Mouse (Mus musculus) embryonic facial prominence, embryonic 14.5 days (tissue): ENCODE measurements around the gene Rpl36-ps4. TPM values are rescaled to one million over a fixed set of nuclear protein-coding genes. Genes with fewer than 3 reads are reported as not detected.
A peak's percentile ranks its signal among the peaks of the same experiment; 100 is the strongest.
"Not testable (repeated sequence)": the region's sequence is repeated elsewhere in the genome, so short reads cannot be mapped to it uniquely, and the experiment has no call there.

Experiments used
- ATAC-seq: fragments of 200-750 bp; cut with Nextera tagmentation; 2 replicates; pipeline ENCODE4 v1.8.0; 2017; ENCODE audit warnings: low read depth, moderate number of reproducible peaks, moderate TSS enrichment
- DNase-seq: peaks from one replicate; pipeline ENCODE4 v3.0.0-alpha.2; 2015; ENCODE audit warnings: low spot score
- H3K27ac ChIP-seq: fragments of 300-500 bp; sonication (generic); replicated peaks from 2 replicates; pipeline ENCODE4 v1.5.1; 2014; ENCODE audit warnings: low read depth, mild to moderate bottlenecking, low read length, moderate library complexity
- H3K27me3 ChIP-seq: fragments of 300-500 bp; sonication (generic); replicated peaks from 2 replicates; pipeline ENCODE4 v1.6.1; 2014; ENCODE audit warnings: low read length; ENCODE audit not compliant: control insufficient read depth, insufficient read depth
- H3K36me3 ChIP-seq: fragments of 300-500 bp; sonication (generic); 2 replicates; pipeline ENCODE4 v1.6.1; 2014; ENCODE audit warnings: low read length, mixed read lengths; ENCODE audit not compliant: control insufficient read depth, insufficient read depth
- H3K4me1 ChIP-seq: fragments of 300-500 bp; sonication (generic); 2 replicates; pipeline ENCODE4 v1.6.1; 2014; ENCODE audit warnings: antibody characterized with exemption, low read length; ENCODE audit not compliant: control insufficient read depth, insufficient read depth
- H3K4me2 ChIP-seq: fragments of 300-500 bp; sonication (generic); 2 replicates; pipeline ENCODE4 v1.6.1; 2014; ENCODE audit warnings: low read depth, mild to moderate bottlenecking, low read length, moderate library complexity, mixed read lengths
- H3K4me3 ChIP-seq: fragments of 300-500 bp; sonication (generic); 2 replicates; pipeline ENCODE4 v1.5.1; 2014; ENCODE audit warnings: low read depth, mild to moderate bottlenecking, low read length
- H3K9ac ChIP-seq: fragments of 300-500 bp; sonication (generic); 2 replicates; pipeline ENCODE4 v1.6.1; 2014; ENCODE audit warnings: low read depth, mild to moderate bottlenecking, low read length, moderate library complexity, mixed read lengths
- H3K9me3 ChIP-seq: fragments of 300-500 bp; sonication (generic); 2 replicates; pipeline ENCODE4 v1.6.1; 2016; ENCODE audit warnings: low read length; ENCODE audit not compliant: control insufficient read depth
- WGBS: fragments of 180-500 bp; shearing (Covaris S2); extraction: QIAGEN DNeasy Blood & Tissue Kit; methylation state at CpG from one replicate; pipeline ENCODE4 v1.1.7; 2014; 5-methylcytosine and 5-hydroxymethylcytosine counted together
- polyA plus RNA-seq: library from polyadenylated mRNA; unstranded; fragments of >200 nt; fragmentation: Nextera tagmentation; extraction: Ambion mirVana; gene quantifications from 2 replicates; pipeline ENCODE4 v1.2.1, GENCODE M21; 2014

Gene Rpl36-ps4
- polyA plus RNA-seq, 1 experiment from 2014 or later = not detected

DNA sequence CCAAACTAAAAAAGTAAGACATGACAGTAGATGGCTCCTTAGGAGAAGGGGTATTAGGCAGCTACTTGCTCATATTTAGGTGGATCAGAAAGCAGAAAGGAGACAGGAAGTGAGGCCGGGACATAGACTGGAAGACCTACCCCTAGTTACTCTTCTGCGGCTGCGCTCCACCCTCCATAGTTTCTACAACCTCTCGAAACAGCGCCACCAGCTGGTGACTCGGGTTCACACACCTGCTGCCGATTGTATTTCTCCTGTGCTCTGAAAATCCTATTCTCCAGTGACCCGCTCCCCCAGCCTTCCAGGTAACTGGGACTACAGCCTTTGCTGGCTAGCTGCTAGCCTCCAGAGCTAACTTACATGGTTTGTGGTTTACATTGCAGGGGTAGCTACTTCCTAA is 37.5 kb downstream of the Rpl36-ps4 start:
- Histone ChIP-seq H3K27me3 (no peaks in the 10 kb centered on the region), H3K27ac (no peak overlapping the region), H3K4me1 (no peaks in the 10 kb centered on the region), H3K9ac (no peak overlapping the region), H3K4me2 (no peak overlapping the region), H3K36me3 (no peaks in the 10 kb centered on the region), H3K4me3 (no peak overlapping the region), H3K9me3 (no peaks in the 10 kb centered on the region)
- ATAC-seq (no peak), DNase-seq (no peak)
- 61% methylated on average over 8 of the region's 8 CpGs for WGBS

DNA sequence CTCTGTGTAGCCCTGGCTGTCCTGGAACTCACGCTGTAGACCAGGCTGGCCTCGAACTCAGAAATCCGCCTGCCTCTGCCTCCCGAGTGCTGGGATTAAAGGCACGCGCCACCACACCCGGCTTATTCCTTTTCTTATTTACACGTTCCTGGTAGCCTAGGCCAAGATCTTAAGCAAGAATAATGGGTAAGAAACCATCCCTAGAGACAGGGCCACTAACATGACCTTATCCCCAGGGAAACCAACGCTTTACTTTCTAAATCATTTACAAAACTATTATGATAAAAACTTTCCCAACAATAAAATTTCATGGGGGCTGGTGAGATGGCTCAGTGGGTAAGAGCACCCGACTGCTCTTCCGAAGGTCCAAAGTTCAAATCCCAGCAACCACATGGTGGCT is 38.6 kb downstream of the Rpl36-ps4 start:
- H3K9ac ChIP-seq, H3K4me1 ChIP-seq, H3K27me3 ChIP-seq, DNase-seq, H3K27ac ChIP-seq, H3K4me3 ChIP-seq, H3K4me2 ChIP-seq, H3K9me3 ChIP-seq, ATAC-seq, H3K36me3 ChIP-seq: not testable (repeated sequence)
- WGBS = 93% methylated on average over 11 of the region's 11 CpGs

GRCm38 (mm10) chr17:87959931-87960330 is 39.2 kb downstream of the Rpl36-ps4 start:
- H3K27me3 ChIP-seq, ATAC-seq, H3K4me2 ChIP-seq, DNase-seq, H3K9me3 ChIP-seq, H3K4me1 ChIP-seq, H3K4me3 ChIP-seq, H3K36me3 ChIP-seq, H3K27ac ChIP-seq, H3K9ac ChIP-seq: not testable (repeated sequence)
- WGBS = 86% methylated on average over 5 of the region's 5 CpGs

DNA sequence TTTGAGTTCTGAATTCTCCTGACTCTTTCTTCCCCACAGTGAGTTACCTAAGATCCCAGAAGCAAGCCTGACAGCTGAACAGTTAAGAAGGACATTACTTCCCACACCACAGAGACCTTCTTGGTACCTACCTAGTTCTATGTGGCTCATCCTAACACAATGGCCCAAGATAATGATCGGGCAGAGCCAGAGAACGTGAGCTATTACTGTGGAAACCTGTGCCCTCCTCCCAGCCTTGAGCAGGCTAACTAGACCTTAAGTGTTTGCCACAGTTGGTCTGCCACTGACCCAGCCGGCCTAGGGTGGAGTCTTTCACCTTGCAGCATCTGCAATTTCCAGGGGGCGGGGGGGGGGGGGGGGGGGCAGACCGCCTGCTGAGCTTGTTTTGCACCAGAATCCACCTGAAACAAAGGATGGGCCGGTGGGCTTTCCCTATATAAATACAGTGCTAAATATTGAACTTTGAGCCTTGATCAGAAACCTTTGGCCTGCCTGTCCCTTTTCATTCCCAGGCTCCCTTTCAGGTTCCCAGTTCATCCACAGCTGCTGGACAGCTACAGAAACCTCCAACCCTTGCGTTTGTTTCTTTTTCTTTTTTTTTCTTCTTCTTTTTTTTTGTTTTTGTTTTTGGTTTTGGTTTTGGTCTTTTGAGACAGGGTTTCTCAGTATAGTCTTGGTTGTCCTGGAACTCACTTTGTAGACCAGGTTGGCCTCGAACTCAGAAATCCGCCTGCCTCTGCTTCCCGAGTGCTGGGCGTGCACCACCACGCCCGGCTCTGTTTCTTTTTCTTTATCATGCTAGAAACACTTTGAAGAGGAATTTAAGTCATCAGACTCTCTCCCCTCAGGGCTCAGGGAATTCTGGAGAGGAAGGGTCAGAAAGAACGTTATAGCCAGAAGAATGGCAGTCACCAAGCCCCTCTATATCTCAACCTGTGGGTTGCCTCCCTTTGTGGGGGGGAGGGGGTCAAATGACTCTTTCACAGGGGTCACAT is 42.6 kb downstream of the Rpl36-ps4 start:
- Histone ChIP-seq H3K4me1 (no peaks in the 10 kb centered on the region), H3K27ac (no peak overlapping the region)
- 88% methylated on average over 13 of the region's 14 CpGs for WGBS

GRCm38 (mm10) chr17:87968483-87968926 is 47.7 kb downstream of the Rpl36-ps4 start:
- not testable (repeated sequence) for H3K4me2 ChIP-seq, H3K36me3 ChIP-seq, DNase-seq, H3K9ac ChIP-seq, H3K27ac ChIP-seq, H3K4me3 ChIP-seq, H3K27me3 ChIP-seq, H3K4me1 ChIP-seq, H3K9me3 ChIP-seq
- peak; percentile 77; the same call in 1 of the 2 replicates for ATAC-seq
- 48% methylated on average over 5 of the region's 8 CpGs for WGBS

More for the DNA sequence above, 42.6 kb downstream of the Rpl36-ps4 start:
- H3K4me3 ChIP-seq = no peak overlapping the region
- H3K27me3 ChIP-seq = no peaks in the 10 kb centered on the region
- H3K36me3 ChIP-seq = no peaks in the 10 kb centered on the region
- DNase-seq = no peak
- H3K9ac ChIP-seq = no peak overlapping the region
- no peaks in the 10 kb centered on the region for H3K9me3 ChIP-seq
- no peak overlapping the region for H3K4me2 ChIP-seq
- ATAC-seq = no peak

Other genes with a start within 250 kb of the Rpl36-ps4 start
- 31.7 and 41.1 TPM in 2 replicates for gene Msh2, start 248.6 kb upstream of the Rpl36-ps4 start, polyA plus RNA-seq
- gene Kcnk12, start 123.0 kb upstream of the Rpl36-ps4 start, polyA plus RNA-seq = not detected in 2 replicates
- gene Msh6, start 54.1 kb downstream of the Rpl36-ps4 start, polyA plus RNA-seq = 38.5 and 45.4 TPM in 2 replicates
- 25.0 and 25.2 TPM in 2 replicates for gene Fbxo11, start 144.3 kb downstream of the Rpl36-ps4 start, polyA plus RNA-seq